Mouse (Mus musculus) adrenal gland, adult 2 months (tissue): Measurements from ENCODE around the gene Hmgn1. TPM values are rescaled to one million over a fixed set of nuclear protein-coding genes. Genes with fewer than 3 reads are reported as not detected.

ENCODE experiments used
- polyA plus RNA-seq: library from polyadenylated mRNA; depleted of rRNA; stranded (reverse); fragments of >200 nt; gene quantifications from 2 replicates; pipeline ENCODE4 v1.2.3, GENCODE M21; 2012; rRNA removed
- total RNA-seq, 2 experiments: library from RNA; stranded (reverse); gene quantifications; 2 replicates each; pipeline ENCODE4 v1.2.3; 2021

Gene Hmgn1
- total and polyA plus RNA-seq, 3 experiments = 14.9 to 238 (median 215) TPM

Other genes starting within 250 kb of the Hmgn1 start
- 10 to 100 TPM; 32.1 to 33.2 TPM for gene Psmg1, start 136.8 kb downstream of the Hmgn1 start, total RNA-seq
- gene Psmg1, start 136.8 kb downstream of the Hmgn1 start, polyA plus RNA-seq = 6.8 and 8.6 TPM in 2 replicates
- gene Brwd1, start 45.2 kb downstream of the Hmgn1 start, total RNA-seq = 10 to 100 TPM; 62.3 to 73.5 TPM
- gene Brwd1, start 45.2 kb downstream of the Hmgn1 start, polyA plus RNA-seq = 16.8 and 29.0 TPM in 2 replicates
- 10 to 100 TPM; 23.4 to 45.2 TPM for gene Wrb, start 17.7 kb upstream of the Hmgn1 start, total RNA-seq
- gene Wrb, start 17.7 kb upstream of the Hmgn1 start, polyA plus RNA-seq = 50.0 and 84.1 TPM in 2 replicates
- 1 to 10 TPM; 1.2 to 3.0 TPM for gene Lca5l, start 64.5 kb upstream of the Hmgn1 start, total RNA-seq
- 0.86 and 1.0 TPM in 2 replicates for gene Lca5l, start 64.5 kb upstream of the Hmgn1 start, polyA plus RNA-seq
- gene Sh3bgr, start 72.7 kb upstream of the Hmgn1 start, total RNA-seq = 10 to 100 TPM; 25.1 to 30.0 TPM
- 2.4 and 3.3 TPM in 2 replicates for gene Sh3bgr, start 72.7 kb upstream of the Hmgn1 start, polyA plus RNA-seq
- under 1 TPM; 0.14 to 0.45 TPM for gene B3galt5, start 108.1 kb upstream of the Hmgn1 start, total RNA-seq
- 0.03 and 0.04 TPM in 2 replicates for gene B3galt5, start 108.1 kb upstream of the Hmgn1 start, polyA plus RNA-seq